Mouse (Mus musculus) heart, postnatal 0 days (tissue): ENCODE results near the gene Clcf1.

Source experiments
- CTCF ChIP-seq: IDR thresholded peaks from 2 replicates; pipeline ENCODE4 v1.5.1; 2016; ENCODE audit warnings: antibody characterized with exemption, control low read depth, low read depth
- EP300 ChIP-seq: IDR thresholded peaks from 2 replicates; pipeline ENCODE4 v1.6.1; 2016; ENCODE audit warnings: antibody characterized with exemption, low read depth

GRCm38 (mm10) chr19:4270187-4270586 lies 56.1 kb downstream of the Clcf1 start:
- TF ChIP-seq CTCF (no peak), EP300 (no peak)
